Mouse (Mus musculus): ENCODE measurements around the gene 9230113P08Rik. TPM values are rescaled to one million over a fixed set of nuclear protein-coding genes. Genes with fewer than 3 reads are reported as not detected.
"Not testable (repeated sequence)": the region's sequence is repeated elsewhere in the genome, so short reads cannot be mapped to it uniquely, and the experiment has no call there.

9230113P08Rik gene
- polyA plus RNA-seq (2012; rRNA removed): not detected in 2 replicates

- H3K4me3 ChIP-seq (ENCODE audit: low read depth, low read length); H3K27ac ChIP-seq (ENCODE audit: insufficient read depth, low read depth, low read length); H3K36me3 ChIP-seq (ENCODE audit: control insufficient read depth, insufficient read depth, low read length); H3K27me3 ChIP-seq (ENCODE audit: control insufficient read depth, insufficient read depth, low read length); H3K4me1 ChIP-seq (ENCODE audit: control insufficient read depth, insufficient read depth, insufficient read length, low read length): not testable (repeated sequence)
Measured at GRCm38 (mm10) chr9:35908123-35908522, at the start of gene 9230113P08Rik. 9230113P08Rik (plus strand) TSS chr9:35908423.

GRCm38 (mm10) chr9:35893112-35893511 is 15.1 kb upstream of the 9230113P08Rik start:
- not testable (repeated sequence) for H3K4me1 ChIP-seq (ENCODE audit: control insufficient read depth, insufficient read depth, insufficient read length, low read length); H3K27me3 ChIP-seq (ENCODE audit: control insufficient read depth, insufficient read depth, low read length); H3K4me3 ChIP-seq (ENCODE audit: low read depth, low read length); H3K27ac ChIP-seq (ENCODE audit: insufficient read depth, low read depth, low read length); H3K36me3 ChIP-seq (ENCODE audit: control insufficient read depth, insufficient read depth, low read length)
- 53% methylated on average over 1 of the region's 1 CpGs for WGBS

GRCm38 (mm10) chr9:35904494-35904893 is 3.7 kb upstream of the 9230113P08Rik start:
- H3K4me3 ChIP-seq (ENCODE audit: low read depth, low read length): no peak overlapping the region
- H3K36me3 ChIP-seq (ENCODE audit: control insufficient read depth, insufficient read depth, low read length): no peaks in the 10 kb centered on the region
- no peak overlapping the region for H3K27ac ChIP-seq (ENCODE audit: insufficient read depth, low read depth, low read length)
- TF ChIP-seq POLR2A (IDR thresholded peaks at IDR 0.05; ENCODE audit: low read depth, low read length) (no peak), CTCF (IDR thresholded peaks at IDR 0.05; ENCODE audit: extremely low read depth, insufficient read length, insufficient replicate concordance, low read depth, low read length) (no peak)
- H3K27me3 ChIP-seq (ENCODE audit: control insufficient read depth, insufficient read depth, low read length): no peaks in the 10 kb centered on the region
- WGBS: 83% methylated on average over 2 of the region's 2 CpGs
- no peaks in the 10 kb centered on the region for H3K4me1 ChIP-seq (ENCODE audit: control insufficient read depth, insufficient read depth, insufficient read length, low read length)

GRCm38 (mm10) chr9:35930817-35931216 is 22.6 kb downstream of the 9230113P08Rik start:
- no peaks in the 10 kb centered on the region for H3K36me3 ChIP-seq (ENCODE audit: control insufficient read depth, insufficient read depth, low read length)
- H3K4me3 ChIP-seq (ENCODE audit: low read depth, low read length): no peak overlapping the region
- H3K27me3 ChIP-seq (ENCODE audit: control insufficient read depth, insufficient read depth, low read length): no peaks in the 10 kb centered on the region
- no peak overlapping the region for H3K27ac ChIP-seq (ENCODE audit: insufficient read depth, low read depth, low read length)
- no peak for TF ChIP-seq POLR2A (IDR thresholded peaks at IDR 0.05; ENCODE audit: low read depth, low read length)
- TF ChIP-seq CTCF (IDR thresholded peaks at IDR 0.05; ENCODE audit: extremely low read depth, insufficient read length, insufficient replicate concordance, low read depth, low read length): no peak
- WGBS: 74% methylated on average over 2 of the region's 2 CpGs
- no peaks in the 10 kb centered on the region for H3K4me1 ChIP-seq (ENCODE audit: control insufficient read depth, insufficient read depth, insufficient read length, low read length)

Other genes starting within 250 kb of the 9230113P08Rik start
- not detected in 2 replicates for gene Pate1, start 221.0 kb upstream of the 9230113P08Rik start, polyA plus RNA-seq (2012; rRNA removed)
- gene Gm17677, start 167.4 kb upstream of the 9230113P08Rik start, polyA plus RNA-seq (2012; rRNA removed): not detected in 2 replicates
- gene Gm17727, start 130.3 kb upstream of the 9230113P08Rik start, polyA plus RNA-seq (2012; rRNA removed): not detected in 2 replicates
- not detected in 2 replicates for gene Gm27235, start 118.3 kb upstream of the 9230113P08Rik start, polyA plus RNA-seq (2012; rRNA removed)
- gene D730048I06Rik, start 118.3 kb upstream of the 9230113P08Rik start, polyA plus RNA-seq (2012; rRNA removed): not detected in 2 replicates
- not detected in 2 replicates for gene 9230110F15Rik, start 64.3 kb upstream of the 9230113P08Rik start, polyA plus RNA-seq (2012; rRNA removed)
- not detected in 2 replicates for gene Gm5916, start 220.4 kb downstream of the 9230113P08Rik start, polyA plus RNA-seq (2012; rRNA removed)